Mouse (Mus musculus): ENCODE results near the gene Pdxp. TPM values are rescaled to one million over a fixed set of nuclear protein-coding genes. Genes with fewer than 3 reads are reported as not detected.

The Pdxp gene
- polyA plus RNA-seq, 1 experiment from 2014 or later: 102 TPM

DNA sequence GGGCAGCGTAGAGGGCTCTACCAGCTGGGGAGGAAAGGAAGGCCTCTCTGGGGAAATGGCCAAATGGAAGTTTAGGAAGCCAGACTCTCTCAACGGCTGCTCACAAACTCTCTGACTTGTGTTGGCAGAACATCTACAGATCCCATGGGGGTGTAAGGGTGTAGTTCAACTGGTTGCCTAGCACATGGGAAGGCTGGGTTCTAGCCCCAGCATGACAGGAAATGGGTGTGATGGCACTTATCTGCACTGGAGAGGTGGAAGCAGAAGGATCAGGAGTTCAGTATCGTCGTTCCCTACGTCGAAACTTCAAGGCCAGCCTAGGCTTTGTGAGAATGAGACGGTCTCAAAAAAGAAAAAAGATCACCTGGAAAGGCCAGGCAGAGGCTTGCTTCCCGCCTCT, 4.7 kb upstream of the Pdxp start:
- Histone ChIP-seq H3K4me1 (replicated peaks; ENCODE audit: control insufficient read depth, insufficient read depth, low read length) (peaks cover 3% of the 10 kb centered on the region; the same call in 1 of the 2 replicates), H3K36me3 (ENCODE audit: control insufficient read depth, insufficient read depth) (no peaks in the 10 kb centered on the region), H3K4me2 (ENCODE audit: low read length) (no peak overlapping the region), H3K4me3 (replicated peaks; ENCODE audit: low read length) (no peak overlapping the region), H3K27ac (ENCODE audit: low read length) (no peak overlapping the region), H3K9me3 (ENCODE audit: control insufficient read depth, low read length) (no peaks in the 10 kb centered on the region), H3K27me3 (replicated peaks; ENCODE audit: control insufficient read depth, insufficient read depth, low read length) (no peaks in the 10 kb centered on the region), H3K9ac (replicated peaks; ENCODE audit: low read depth, low read length) (no peak overlapping the region)
- no peak for ATAC-seq
- 95% methylated on average over 8 of the region's 8 CpGs for WGBS

DNA sequence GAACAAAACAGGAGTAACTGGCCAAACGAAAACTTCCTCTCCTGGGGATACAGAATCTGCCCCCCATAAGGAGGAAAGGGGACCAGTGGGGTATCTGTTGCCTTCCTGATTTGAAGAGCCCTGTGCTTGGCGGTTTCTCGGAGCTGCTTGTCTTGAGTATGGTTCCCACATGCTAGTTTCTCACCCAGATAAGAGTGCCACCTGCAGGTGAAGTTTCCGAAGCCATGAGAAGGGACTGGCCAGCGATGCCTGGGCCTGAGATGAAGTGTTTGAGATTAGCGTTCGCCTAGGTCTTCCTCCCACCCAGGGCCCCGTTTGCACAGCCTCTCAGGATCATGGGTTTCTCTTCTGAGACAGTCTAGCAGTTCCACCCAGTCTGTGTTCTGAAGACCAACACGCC, 1.7 kb upstream of the Pdxp start:
- Histone ChIP-seq H3K27ac (ENCODE audit: low read length) (no peak overlapping the region), H3K4me3 (replicated peaks; ENCODE audit: low read length) (no peak overlapping the region), H3K4me1 (replicated peaks; ENCODE audit: control insufficient read depth, insufficient read depth, low read length) (peaks cover 27% of the 10 kb centered on the region), H3K36me3 (ENCODE audit: control insufficient read depth, insufficient read depth) (no peaks in the 10 kb centered on the region), H3K9ac (replicated peaks; ENCODE audit: low read depth, low read length) (no peak overlapping the region; the same call in 1 of the 2 replicates), H3K27me3 (replicated peaks; ENCODE audit: control insufficient read depth, insufficient read depth, low read length) (no peaks in the 10 kb centered on the region), H3K9me3 (ENCODE audit: control insufficient read depth, low read length) (no peaks in the 10 kb centered on the region), H3K4me2 (ENCODE audit: low read length) (no peak overlapping the region)
- 31% methylated on average over 9 of the region's 9 CpGs for WGBS
- ATAC-seq: no peak

DNA sequence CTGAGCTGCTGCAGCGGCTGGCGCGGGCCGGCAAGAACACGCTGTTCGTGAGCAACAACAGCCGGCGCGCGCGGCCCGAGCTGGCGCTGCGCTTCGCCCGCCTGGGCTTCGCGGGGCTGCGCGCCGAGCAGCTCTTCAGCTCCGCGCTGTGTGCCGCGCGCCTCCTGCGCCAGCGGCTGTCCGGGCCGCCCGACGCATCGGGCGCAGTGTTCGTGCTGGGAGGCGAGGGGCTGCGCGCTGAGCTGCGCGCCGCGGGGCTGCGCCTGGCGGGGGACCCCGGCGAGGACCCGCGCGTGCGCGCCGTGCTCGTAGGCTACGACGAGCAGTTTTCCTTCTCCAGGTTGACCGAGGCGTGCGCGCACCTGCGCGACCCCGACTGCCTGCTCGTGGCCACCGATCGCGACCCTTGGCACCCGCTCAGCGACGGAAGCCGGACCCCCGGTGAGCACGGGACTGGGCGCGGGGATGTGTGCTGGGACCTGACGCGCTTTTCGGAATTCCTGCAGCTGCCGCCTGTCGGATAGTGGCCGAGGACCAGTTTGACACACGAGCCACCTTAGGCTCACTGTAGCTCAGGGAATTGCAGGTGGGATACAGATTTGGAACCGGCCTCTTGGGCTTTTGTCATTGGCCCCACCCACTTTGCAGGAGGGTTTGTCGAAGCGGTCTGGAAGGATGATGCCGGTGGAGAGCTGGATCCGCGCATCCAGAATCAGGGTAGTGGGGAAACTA, 538 bp downstream of the Pdxp start:
- Histone ChIP-seq H3K36me3 (ENCODE audit: control insufficient read depth, insufficient read depth) (peaks cover 3% of the 10 kb centered on the region; the same call in 1 of the 2 replicates), H3K27me3 (replicated peaks; ENCODE audit: control insufficient read depth, insufficient read depth, low read length) (no peaks in the 10 kb centered on the region), H3K9me3 (ENCODE audit: control insufficient read depth, low read length) (no peaks in the 10 kb centered on the region), H3K27ac (ENCODE audit: low read length) (peak overlapping the region; percentile 97), H3K4me2 (ENCODE audit: low read length) (peak overlapping the region; percentile 86), H3K4me1 (replicated peaks; ENCODE audit: control insufficient read depth, insufficient read depth, low read length) (peaks cover 27% of the 10 kb centered on the region), H3K9ac (replicated peaks; ENCODE audit: low read depth, low read length) (peak overlapping the region; percentile 87), H3K4me3 (replicated peaks; ENCODE audit: low read length) (peak overlapping the region; percentile 77)
- 0% methylated on average over 84 of the region's 87 CpGs for WGBS
- peak; percentile 72 for ATAC-seq

GRCm38 (mm10) chr15:78914823-78915659, 1.3 kb downstream of the Pdxp start:
- Histone ChIP-seq H3K27me3 (replicated peaks; ENCODE audit: control insufficient read depth, insufficient read depth, low read length) (no peaks in the 10 kb centered on the region), H3K9me3 (ENCODE audit: control insufficient read depth, low read length) (no peaks in the 10 kb centered on the region), H3K4me3 (replicated peaks; ENCODE audit: low read length) (peak overlapping the region; percentile 77), H3K27ac (ENCODE audit: low read length) (peak overlapping the region; percentile 97), H3K4me2 (ENCODE audit: low read length) (peak overlapping the region; percentile 86), H3K4me1 (replicated peaks; ENCODE audit: control insufficient read depth, insufficient read depth, low read length) (peaks cover 27% of the 10 kb centered on the region), H3K36me3 (ENCODE audit: control insufficient read depth, insufficient read depth) (peaks cover 7% of the 10 kb centered on the region; the same call in 1 of the 2 replicates), H3K9ac (replicated peaks; ENCODE audit: low read depth, low read length) (peak overlapping the region; percentile 87)
- 49% methylated on average over 8 of the region's 8 CpGs for WGBS
- ATAC-seq: no peak

DNA sequence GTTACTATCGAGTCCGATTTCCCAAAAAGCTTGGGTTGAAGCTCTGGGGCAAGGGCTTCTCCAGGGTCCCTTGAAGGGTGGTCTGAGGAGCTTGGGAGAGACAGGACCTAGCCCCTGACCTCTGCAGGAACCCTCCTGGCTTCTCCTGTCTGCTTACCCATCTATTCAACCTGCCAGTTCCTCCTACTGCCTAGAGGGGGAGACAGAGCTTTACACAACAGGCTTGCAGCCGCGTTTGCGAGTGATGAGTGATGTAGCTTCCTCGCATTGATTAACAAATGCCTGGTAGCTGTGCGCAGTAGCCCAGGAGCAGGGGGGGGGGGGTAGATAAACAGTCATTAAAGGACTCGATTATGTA, 1.9 kb downstream of the Pdxp start:
- H3K9ac ChIP-seq (replicated peaks; ENCODE audit: low read depth, low read length): peak overlapping the region; percentile 61
- H3K4me2 ChIP-seq (ENCODE audit: low read length): peak overlapping the region; percentile 86
- H3K27me3 ChIP-seq (replicated peaks; ENCODE audit: control insufficient read depth, insufficient read depth, low read length): no peaks in the 10 kb centered on the region
- peak; percentile 13 for ATAC-seq
- peak overlapping the region; percentile 77 for H3K4me3 ChIP-seq (replicated peaks; ENCODE audit: low read length)
- H3K27ac ChIP-seq (ENCODE audit: low read length): peak overlapping the region; percentile 52; the same call in 1 of the 2 replicates
- peaks cover 27% of the 10 kb centered on the region for H3K4me1 ChIP-seq (replicated peaks; ENCODE audit: control insufficient read depth, insufficient read depth, low read length)
- 3% methylated on average over 8 of the region's 8 CpGs for WGBS
- no peaks in the 10 kb centered on the region for H3K9me3 ChIP-seq (ENCODE audit: control insufficient read depth, low read length)
- H3K36me3 ChIP-seq (ENCODE audit: control insufficient read depth, insufficient read depth): peaks cover 9% of the 10 kb centered on the region; the same call in 1 of the 2 replicates

GRCm38 (mm10) chr15:78916052-78916826, 2.5 kb downstream of the Pdxp start:
- peaks cover 27% of the 10 kb centered on the region for H3K4me1 ChIP-seq (replicated peaks; ENCODE audit: control insufficient read depth, insufficient read depth, low read length)
- H3K9ac ChIP-seq (replicated peaks; ENCODE audit: low read depth, low read length): peak overlapping the region; percentile 61
- H3K27ac ChIP-seq (ENCODE audit: low read length): peak overlapping the region; percentile 52
- peak overlapping the region; percentile 86 for H3K4me2 ChIP-seq (ENCODE audit: low read length)
- WGBS: 29% methylated on average over 12 of the region's 12 CpGs
- H3K27me3 ChIP-seq (replicated peaks; ENCODE audit: control insufficient read depth, insufficient read depth, low read length): no peaks in the 10 kb centered on the region
- H3K4me3 ChIP-seq (replicated peaks; ENCODE audit: low read length): peak overlapping the region; percentile 77
- H3K36me3 ChIP-seq (ENCODE audit: control insufficient read depth, insufficient read depth): peaks cover 9% of the 10 kb centered on the region; the same call in 1 of the 2 replicates
- no peak for ATAC-seq
- H3K9me3 ChIP-seq (ENCODE audit: control insufficient read depth, low read length): no peaks in the 10 kb centered on the region

- H3K9me3 ChIP-seq (ENCODE audit: control insufficient read depth, low read length): no peaks in the 10 kb centered on the region
- no peak overlapping the region for H3K27ac ChIP-seq (ENCODE audit: low read length)
- H3K4me2 ChIP-seq (ENCODE audit: low read length): no peak overlapping the region
- peaks cover 24% of the 10 kb centered on the region for H3K4me1 ChIP-seq (replicated peaks; ENCODE audit: control insufficient read depth, insufficient read depth, low read length)
- WGBS: 93% methylated on average over 23 of the region's 23 CpGs
- no peaks in the 10 kb centered on the region for H3K27me3 ChIP-seq (replicated peaks; ENCODE audit: control insufficient read depth, insufficient read depth, low read length)
- H3K9ac ChIP-seq (replicated peaks; ENCODE audit: low read depth, low read length): no peak overlapping the region
- peaks cover 9% of the 10 kb centered on the region; the same call in 1 of the 2 replicates for H3K36me3 ChIP-seq (ENCODE audit: control insufficient read depth, insufficient read depth)
- no peak overlapping the region for H3K4me3 ChIP-seq (replicated peaks; ENCODE audit: low read length)
- no peak for ATAC-seq
Observed at GRCm38 (mm10) chr15:78918126-78918525, 4.4 kb downstream of the Pdxp start.

DNA sequence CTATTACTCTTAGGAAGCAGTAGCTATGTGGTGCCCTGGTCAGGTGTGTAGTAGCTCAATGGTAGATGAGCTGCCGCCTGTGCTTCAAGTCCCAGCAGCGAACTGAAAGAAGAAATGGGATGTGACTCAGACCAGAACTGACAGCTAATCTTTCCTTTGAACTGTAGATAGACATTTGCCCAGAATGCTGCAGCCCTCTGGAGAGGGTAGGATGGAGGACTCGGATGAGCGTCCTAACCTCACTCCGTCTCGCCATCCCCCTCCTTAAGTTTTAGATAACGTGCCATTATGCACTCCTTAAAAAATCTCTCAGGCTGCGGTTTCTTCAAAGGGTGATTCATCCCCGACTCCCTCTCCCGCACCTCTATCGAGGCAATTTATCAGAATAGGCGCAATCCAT, 6.2 kb downstream of the Pdxp start:
- no peak overlapping the region for H3K4me2 ChIP-seq (ENCODE audit: low read length)
- H3K9ac ChIP-seq (replicated peaks; ENCODE audit: low read depth, low read length): no peak overlapping the region
- H3K27me3 ChIP-seq (replicated peaks; ENCODE audit: control insufficient read depth, insufficient read depth, low read length): no peaks in the 10 kb centered on the region
- WGBS: 82% methylated on average over 12 of the region's 12 CpGs
- no peak for ATAC-seq
- H3K36me3 ChIP-seq (ENCODE audit: control insufficient read depth, insufficient read depth): peaks cover 9% of the 10 kb centered on the region; the same call in 1 of the 2 replicates
- no peaks in the 10 kb centered on the region for H3K9me3 ChIP-seq (ENCODE audit: control insufficient read depth, low read length)
- peaks cover 20% of the 10 kb centered on the region for H3K4me1 ChIP-seq (replicated peaks; ENCODE audit: control insufficient read depth, insufficient read depth, low read length)
- no peak overlapping the region for H3K4me3 ChIP-seq (replicated peaks; ENCODE audit: low read length)
- no peak overlapping the region for H3K27ac ChIP-seq (ENCODE audit: low read length)

DNA sequence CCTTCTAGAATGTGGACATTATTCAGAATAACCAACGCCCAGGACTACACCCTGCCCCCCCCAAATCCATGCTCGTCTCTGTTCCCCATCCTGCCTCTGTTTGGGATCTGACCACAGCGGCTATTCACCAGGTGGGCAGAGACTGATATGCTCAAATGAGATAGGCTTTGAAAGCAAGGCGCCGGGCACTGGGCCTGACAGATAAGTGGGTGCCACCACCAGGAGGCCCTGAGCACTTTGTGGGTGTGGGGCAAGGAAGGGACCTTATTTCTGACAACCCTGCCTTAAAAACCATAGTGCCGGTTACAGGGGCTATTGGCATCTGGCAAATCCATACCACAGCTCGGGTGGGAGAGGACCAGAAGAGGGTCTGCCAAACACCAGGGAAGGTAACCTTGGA, 9.0 kb downstream of the Pdxp start:
- no peak overlapping the region for H3K27ac ChIP-seq (ENCODE audit: low read length)
- no peak for ATAC-seq
- 87% methylated on average over 7 of the region's 7 CpGs for WGBS
- H3K4me1 ChIP-seq (replicated peaks; ENCODE audit: control insufficient read depth, insufficient read depth, low read length): peaks cover 18% of the 10 kb centered on the region
- no peaks in the 10 kb centered on the region for H3K9me3 ChIP-seq (ENCODE audit: control insufficient read depth, low read length)
- peaks cover 9% of the 10 kb centered on the region; the same call in 1 of the 2 replicates for H3K36me3 ChIP-seq (ENCODE audit: control insufficient read depth, insufficient read depth)
- H3K4me3 ChIP-seq (replicated peaks; ENCODE audit: low read length): no peak overlapping the region
- no peak overlapping the region for H3K9ac ChIP-seq (replicated peaks; ENCODE audit: low read depth, low read length)
- H3K4me2 ChIP-seq (ENCODE audit: low read length): no peak overlapping the region
- H3K27me3 ChIP-seq (replicated peaks; ENCODE audit: control insufficient read depth, insufficient read depth, low read length): no peaks in the 10 kb centered on the region
